Mouse (Mus musculus): Measurements from ENCODE around the gene Sirt6.

Sirt6 gene

GRCm38 (mm10) chr10:81592631-81593030 lies 35.0 kb downstream of the Sirt6 start:
- DNase-seq: no peak

GRCm38 (mm10) chr10:81591846-81592245 lies 35.8 kb downstream of the Sirt6 start:
- no peak for DNase-seq

GRCm38 (mm10) chr10:81588739-81589138 lies 38.9 kb downstream of the Sirt6 start:
- no peak for DNase-seq

GRCm38 (mm10) chr10:81583347-81583746 lies 44.2 kb downstream of the Sirt6 start:
- DNase-seq: no peak

GRCm38 (mm10) chr10:81580441-81581070 lies 47.0 kb downstream of the Sirt6 start:
- peak; percentile 46 to 61 for DNase-seq

- DNase-seq: no peak
Measured at GRCm38 (mm10) chr10:81579967-81580366, 47.6 kb downstream of the Sirt6 start.

GRCm38 (mm10) chr10:81575695-81576094 lies 51.9 kb downstream of the Sirt6 start:
- no peak for DNase-seq

- peak; percentile 64 to 79 for DNase-seq
Measured at GRCm38 (mm10) chr10:81575208-81575631, 52.4 kb downstream of the Sirt6 start.

GRCm38 (mm10) chr10:81574081-81575056 lies 53.2 kb downstream of the Sirt6 start, which contains the start of gene Tle2:
Tle2 (plus strand) TSS chr10:81574561.
- no peak for DNase-seq

GRCm38 (mm10) chr10:81572975-81573374 lies 54.6 kb downstream of the Sirt6 start:
- peak; percentile 55 to 73 for DNase-seq

- DNase-seq: no peak
Measured at GRCm38 (mm10) chr10:81572133-81572671, 55.4 kb downstream of the Sirt6 start.
